Mouse (Mus musculus) embryonic facial prominence, embryonic 14.5 days (tissue): Measurements from ENCODE around the gene Neo1. TPM values are rescaled to one million over a fixed set of nuclear protein-coding genes. Genes with fewer than 3 reads are reported as not detected.
"Not testable (repeated sequence)": the region's sequence is repeated elsewhere in the genome, so short reads cannot be mapped to it uniquely, and the experiment has no call there.

ENCODE experiments used
- ATAC-seq: fragments of 200-750 bp; cut with Nextera tagmentation; 2 replicates; pipeline ENCODE4 v1.8.0; 2017; ENCODE audit warnings: low read depth, moderate number of reproducible peaks, moderate TSS enrichment
- DNase-seq: peaks from one replicate; pipeline ENCODE4 v3.0.0-alpha.2; 2015; ENCODE audit warnings: low spot score
- H3K27ac ChIP-seq: fragments of 300-500 bp; sonication (generic); replicated peaks from 2 replicates; pipeline ENCODE4 v1.5.1; 2014; ENCODE audit warnings: low read depth, mild to moderate bottlenecking, low read length, moderate library complexity
- H3K27me3 ChIP-seq: fragments of 300-500 bp; sonication (generic); replicated peaks from 2 replicates; pipeline ENCODE4 v1.6.1; 2014; ENCODE audit warnings: low read length; ENCODE audit not compliant: control insufficient read depth, insufficient read depth
- H3K36me3 ChIP-seq: fragments of 300-500 bp; sonication (generic); 2 replicates; pipeline ENCODE4 v1.6.1; 2014; ENCODE audit warnings: low read length, mixed read lengths; ENCODE audit not compliant: control insufficient read depth, insufficient read depth
- H3K4me1 ChIP-seq: fragments of 300-500 bp; sonication (generic); 2 replicates; pipeline ENCODE4 v1.6.1; 2014; ENCODE audit warnings: antibody characterized with exemption, low read length; ENCODE audit not compliant: control insufficient read depth, insufficient read depth
- H3K4me2 ChIP-seq: fragments of 300-500 bp; sonication (generic); 2 replicates; pipeline ENCODE4 v1.6.1; 2014; ENCODE audit warnings: low read depth, mild to moderate bottlenecking, low read length, moderate library complexity, mixed read lengths
- H3K4me3 ChIP-seq: fragments of 300-500 bp; sonication (generic); 2 replicates; pipeline ENCODE4 v1.5.1; 2014; ENCODE audit warnings: low read depth, mild to moderate bottlenecking, low read length
- H3K9ac ChIP-seq: fragments of 300-500 bp; sonication (generic); 2 replicates; pipeline ENCODE4 v1.6.1; 2014; ENCODE audit warnings: low read depth, mild to moderate bottlenecking, low read length, moderate library complexity, mixed read lengths
- H3K9me3 ChIP-seq: fragments of 300-500 bp; sonication (generic); 2 replicates; pipeline ENCODE4 v1.6.1; 2016; ENCODE audit warnings: low read length; ENCODE audit not compliant: control insufficient read depth
- WGBS: fragments of 180-500 bp; shearing (Covaris S2); extraction: QIAGEN DNeasy Blood & Tissue Kit; methylation state at CpG from one replicate; pipeline ENCODE4 v1.1.7; 2014; 5-methylcytosine and 5-hydroxymethylcytosine counted together
- polyA plus RNA-seq: library from polyadenylated mRNA; unstranded; fragments of >200 nt; fragmentation: Nextera tagmentation; extraction: Ambion mirVana; gene quantifications from 2 replicates; pipeline ENCODE4 v1.2.1, GENCODE M21; 2014

Neo1 gene
- polyA plus RNA-seq, 1 experiment from 2014 or later: 43.1 TPM

- Histone ChIP-seq H3K4me2 (peak overlapping the region; percentile 83), H3K4me3 (no peak overlapping the region), H3K9ac (no peak overlapping the region), H3K4me1 (peaks cover 14% of the 10 kb centered on the region), H3K27me3 (no peaks in the 10 kb centered on the region), H3K36me3 (no peaks in the 10 kb centered on the region), H3K9me3 (0 out of 2 replicates have a peak, but pooled peaks cover 9% of the 10 kb centered on the region), H3K27ac (no peak overlapping the region)
- 49% methylated on average over 3 of the region's 3 CpGs for WGBS
- DNase-seq (no peak), ATAC-seq (no peak)
Observed at GRCm38 (mm10) chr9:59033492-59033891, 2.7 kb downstream of the Neo1 start.

GRCm38 (mm10) chr9:59024245-59024844 lies 11.9 kb downstream of the Neo1 start:
- no peak overlapping the region for H3K27ac ChIP-seq
- H3K27me3 ChIP-seq: no peaks in the 10 kb centered on the region
- ATAC-seq (no peak), DNase-seq (no peak)
- H3K9ac ChIP-seq: no peak overlapping the region
- H3K4me3 ChIP-seq: no peak overlapping the region
- H3K4me2 ChIP-seq: no peak overlapping the region
- 78% methylated on average over 4 of the region's 4 CpGs for WGBS
- H3K36me3 ChIP-seq: no peaks in the 10 kb centered on the region
- no peaks in the 10 kb centered on the region for H3K4me1 ChIP-seq
- H3K9me3 ChIP-seq: 0 out of 2 replicates have a peak, but pooled peaks cover 5% of the 10 kb centered on the region

- no peak overlapping the region for H3K4me3 ChIP-seq
- DNase-seq (no peak), ATAC-seq (no peak)
- H3K4me1 ChIP-seq: peaks cover 5% of the 10 kb centered on the region; the same call in 1 of the 2 replicates
- no peak overlapping the region for H3K27ac ChIP-seq
- WGBS: 80% methylated on average over 3 of the region's 3 CpGs
- H3K27me3 ChIP-seq: no peaks in the 10 kb centered on the region
- no peaks in the 10 kb centered on the region for H3K9me3 ChIP-seq
- H3K9ac ChIP-seq: no peak overlapping the region
- H3K4me2 ChIP-seq: no peak overlapping the region
- no peaks in the 10 kb centered on the region for H3K36me3 ChIP-seq
Observed at GRCm38 (mm10) chr9:59016060-59016719, 20.1 kb downstream of the Neo1 start.

GRCm38 (mm10) chr9:59013365-59013764 lies 22.9 kb downstream of the Neo1 start:
- Histone ChIP-seq H3K27me3 (no peaks in the 10 kb centered on the region), H3K4me2 (no peak overlapping the region), H3K9me3 (no peaks in the 10 kb centered on the region), H3K9ac (no peak overlapping the region), H3K4me3 (no peak overlapping the region), H3K4me1 (peaks cover 5% of the 10 kb centered on the region; the same call in 1 of the 2 replicates), H3K36me3 (no peaks in the 10 kb centered on the region), H3K27ac (peak overlapping the region; percentile 34; the same call in 1 of the 2 replicates)
- ATAC-seq (no peak), DNase-seq (peak; percentile 92)
- WGBS: 5% methylated on average over 2 of the region's 2 CpGs

- 86% methylated on average over 5 of the region's 5 CpGs for WGBS
- ATAC-seq (no peak), DNase-seq (no peak)
- no peak overlapping the region for H3K4me2 ChIP-seq
- no peak overlapping the region for H3K27ac ChIP-seq
- H3K4me3 ChIP-seq: no peak overlapping the region
- peaks cover 37% of the 10 kb centered on the region for H3K36me3 ChIP-seq
- no peak overlapping the region for H3K9ac ChIP-seq
- H3K4me1 ChIP-seq: no peaks in the 10 kb centered on the region
- no peaks in the 10 kb centered on the region for H3K9me3 ChIP-seq
- H3K27me3 ChIP-seq: no peaks in the 10 kb centered on the region
Observed at GRCm38 (mm10) chr9:58989255-58989928, 46.8 kb downstream of the Neo1 start.

GRCm38 (mm10) chr9:58979034-58979433 lies 57.2 kb downstream of the Neo1 start:
- H3K9me3 ChIP-seq: no peaks in the 10 kb centered on the region
- H3K4me2 ChIP-seq: no peak overlapping the region
- ATAC-seq (no peak), DNase-seq (no peak)
- H3K36me3 ChIP-seq: peaks cover 28% of the 10 kb centered on the region; the same call in 1 of the 2 replicates
- H3K4me3 ChIP-seq: no peak overlapping the region
- no peak overlapping the region for H3K9ac ChIP-seq
- 90% methylated on average over 15 of the region's 15 CpGs for WGBS
- no peak overlapping the region for H3K27ac ChIP-seq
- H3K4me1 ChIP-seq: no peaks in the 10 kb centered on the region
- H3K27me3 ChIP-seq: no peaks in the 10 kb centered on the region

GRCm38 (mm10) chr9:58971154-58971553 lies 65.1 kb downstream of the Neo1 start:
- DNase-seq, H3K9ac ChIP-seq, H3K4me2 ChIP-seq, H3K27me3 ChIP-seq, H3K27ac ChIP-seq, H3K4me1 ChIP-seq, H3K9me3 ChIP-seq, ATAC-seq, H3K4me3 ChIP-seq: not testable (repeated sequence)
- 90% methylated on average over 2 of the region's 2 CpGs for WGBS
- H3K36me3 ChIP-seq: peaks cover 13% of the 10 kb centered on the region; the same call in 1 of the 2 replicates

GRCm38 (mm10) chr9:58967371-58967770 lies 68.9 kb downstream of the Neo1 start:
- Histone ChIP-seq H3K4me1 (no peaks in the 10 kb centered on the region), H3K4me3 (no peak overlapping the region), H3K4me2 (no peak overlapping the region), H3K9ac (no peak overlapping the region), H3K27ac (no peak overlapping the region), H3K27me3 (no peaks in the 10 kb centered on the region), H3K9me3 (no peaks in the 10 kb centered on the region), H3K36me3 (peaks cover 9% of the 10 kb centered on the region; the same call in 1 of the 2 replicates)
- ATAC-seq: no peak
- no peak for DNase-seq
- WGBS: 42% methylated on average over 2 of the region's 2 CpGs
